Mouse (Mus musculus) stomach, postnatal 0 days (tissue): ENCODE data around the gene Crb1. TPM values are rescaled to one million over a fixed set of nuclear protein-coding genes. Genes with fewer than 3 reads are reported as not detected.

Experiments used
- ATAC-seq: fragments of 200-750 bp; cut with Nextera tagmentation; 2 replicates; pipeline ENCODE4 v1.8.0; 2017; ENCODE audit not compliant: low FRiP score, low TSS enrichment
- DNase-seq: peaks from one replicate; pipeline ENCODE4 v3.0.0-alpha.2; 2016; ENCODE audit warnings: low spot score
- H3K27ac ChIP-seq: fragments of 300-500 bp; sonication (generic); replicated peaks from 2 replicates; pipeline ENCODE4 v1.5.1; 2014; ENCODE audit warnings: mild to moderate bottlenecking, control low read depth
- H3K27me3 ChIP-seq: fragments of 300-500 bp; sonication (generic); 2 replicates; pipeline ENCODE4 v1.6.1; 2014; ENCODE audit warnings: low read length; ENCODE audit not compliant: control insufficient read depth, insufficient read depth
- H3K36me3 ChIP-seq: fragments of 300-500 bp; sonication (generic); 2 replicates; pipeline ENCODE4 v1.6.1; 2014; ENCODE audit warnings: low read length, mixed read lengths; ENCODE audit not compliant: control insufficient read depth, insufficient read depth
- H3K4me1 ChIP-seq: fragments of 300-500 bp; sonication (generic); replicated peaks from 2 replicates; pipeline ENCODE4 v1.6.1; 2014; ENCODE audit warnings: antibody characterized with exemption; ENCODE audit not compliant: control insufficient read depth, insufficient read depth
- H3K4me2 ChIP-seq: fragments of 300-500 bp; sonication (generic); replicated peaks from 2 replicates; pipeline ENCODE4 v1.6.1; 2014; ENCODE audit warnings: low read depth, mild to moderate bottlenecking, control low read depth, moderate library complexity
- H3K4me3 ChIP-seq: fragments of 300-500 bp; sonication (generic); 2 replicates; pipeline ENCODE4 v1.5.1; 2014; ENCODE audit warnings: low read depth, low read length, control low read depth
- H3K9ac ChIP-seq: fragments of 300-500 bp; sonication (generic); 2 replicates; pipeline ENCODE4 v1.6.1; 2014; ENCODE audit warnings: mild to moderate bottlenecking, low read length, control low read depth, mixed read lengths
- H3K9me3 ChIP-seq: fragments of 300-500 bp; sonication (generic); 2 replicates; pipeline ENCODE4 v1.6.1; 2016; ENCODE audit warnings: low read length; ENCODE audit not compliant: control insufficient read depth
- CTCF ChIP-seq: IDR thresholded peaks from 2 replicates; pipeline ENCODE4 v1.5.1; 2016; ENCODE audit warnings: antibody characterized with exemption, low read depth, mild to moderate bottlenecking, moderate library complexity
- EP300 ChIP-seq: optimal IDR thresholded peaks from 2 replicates; pipeline ENCODE3; 2016; ENCODE audit warnings: antibody characterized with exemption
- WGBS: fragments of 180-500 bp; shearing (Covaris S2); extraction: QIAGEN DNeasy Blood & Tissue Kit; methylation state at CpG from one replicate; pipeline ENCODE4 v1.1.7; 2014; 5-methylcytosine and 5-hydroxymethylcytosine counted together
- polyA plus RNA-seq: library from polyadenylated mRNA; unstranded; fragments of >200 nt; fragmentation: Nextera tagmentation; extraction: Ambion mirVana; gene quantifications from 2 replicates; pipeline ENCODE4 v1.2.1, GENCODE M21; 2015

The Crb1 gene
- polyA plus RNA-seq, 1 experiment from 2014 or later, result 0.04 TPM

- 38% methylated on average over 3 of the region's 3 CpGs for WGBS
- ATAC-seq (peak; percentile 56; the same call in 1 of the 2 replicates), DNase-seq (no peak)
- Histone ChIP-seq H3K27ac (peak overlapping the region; percentile 74), H3K4me2 (no peak overlapping the region), H3K9me3 (no peaks in the 10 kb centered on the region), H3K36me3 (no peaks in the 10 kb centered on the region), H3K9ac (no peak overlapping the region), H3K27me3 (no peaks in the 10 kb centered on the region), H3K4me3 (no peak overlapping the region), H3K4me1 (no peaks in the 10 kb centered on the region)
- TF ChIP-seq CTCF (no peak), EP300 (no peak)
These were observed 144.3 kb downstream of the Crb1 start for GRCm38 (mm10) chr1:139232636-139233035.

DNA sequence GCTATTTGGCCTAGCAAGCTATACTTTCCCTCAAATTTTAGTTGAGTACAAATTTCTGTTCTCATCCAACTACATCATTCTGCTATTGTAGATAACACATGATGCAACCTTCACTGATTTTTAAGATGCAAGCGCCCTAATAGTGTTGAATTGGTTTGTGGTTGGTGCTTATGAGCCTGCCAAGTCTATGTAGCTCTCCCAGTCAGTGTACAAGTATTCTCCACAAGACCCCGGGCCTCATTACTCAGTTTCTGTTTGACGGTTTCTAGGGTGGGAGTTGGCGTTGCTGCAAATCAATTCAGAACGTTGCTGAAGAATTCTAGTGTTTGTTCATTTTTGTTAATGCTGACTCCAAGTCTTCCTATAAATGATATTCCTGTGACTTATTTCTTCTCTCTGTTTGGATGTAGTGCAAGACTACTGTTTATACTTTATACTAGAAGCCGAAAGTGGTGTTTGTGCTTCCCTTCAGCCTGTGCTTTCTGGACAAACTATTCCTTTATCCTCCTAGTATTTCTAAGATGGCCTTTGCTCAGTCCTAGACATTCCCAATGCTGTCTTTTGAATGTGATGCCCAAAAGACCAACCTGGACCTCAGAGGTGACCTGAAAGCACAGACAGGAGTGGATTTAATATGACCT, 152.5 kb downstream of the Crb1 start:
- Histone ChIP-seq H3K9ac (no peak overlapping the region), H3K36me3 (no peaks in the 10 kb centered on the region), H3K9me3 (no peaks in the 10 kb centered on the region), H3K4me2 (no peak overlapping the region), H3K4me3 (no peak overlapping the region), H3K27me3 (no peaks in the 10 kb centered on the region), H3K4me1 (no peaks in the 10 kb centered on the region), H3K27ac (0 out of 2 replicates have a peak overlapping the region, but pooled peaks have one; percentile 36)
- ATAC-seq, result peak; percentile 66; the same call in 1 of the 2 replicates
- DNase-seq, result no peak
- 36% methylated on average over 6 of the region's 6 CpGs for WGBS
- TF ChIP-seq CTCF (no peak), EP300 (no peak)

DNA sequence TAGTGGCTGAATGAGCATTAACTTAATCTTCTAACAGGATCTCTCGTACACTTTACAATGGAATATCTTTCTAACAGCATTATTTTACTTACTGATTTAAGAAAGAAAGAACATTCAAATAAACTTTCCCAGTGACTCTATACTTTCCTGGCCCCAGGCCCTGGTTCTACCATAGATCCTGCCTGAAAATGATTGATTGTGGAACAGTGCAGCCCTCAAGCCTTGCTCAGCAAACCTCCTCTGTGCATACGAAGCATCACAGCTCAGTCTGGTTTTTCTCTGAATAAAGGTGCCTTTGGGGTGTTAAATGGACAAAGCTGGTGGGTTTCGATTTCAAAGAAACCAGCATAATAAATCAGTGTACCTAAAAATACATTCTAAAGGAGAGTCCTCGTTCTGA, 153.1 kb downstream of the Crb1 start:
- TF ChIP-seq EP300, result no peak
- no peak for TF ChIP-seq CTCF
- H3K4me2 ChIP-seq, result no peak overlapping the region
- no peak overlapping the region for H3K9ac ChIP-seq
- H3K4me3 ChIP-seq, result no peak overlapping the region
- DNase-seq, result no peak
- 0 out of 2 replicates have a peak overlapping the region, but pooled peaks have one; percentile 40 for H3K27ac ChIP-seq
- H3K36me3 ChIP-seq, result no peaks in the 10 kb centered on the region
- no peaks in the 10 kb centered on the region for H3K9me3 ChIP-seq
- no peak for ATAC-seq
- no peaks in the 10 kb centered on the region for H3K27me3 ChIP-seq
- 47% methylated on average over 4 of the region's 4 CpGs for WGBS
- no peaks in the 10 kb centered on the region for H3K4me1 ChIP-seq

- Histone ChIP-seq H3K36me3 (no peaks in the 10 kb centered on the region), H3K4me3 (no peak overlapping the region), H3K9me3 (no peaks in the 10 kb centered on the region), H3K4me2 (no peak overlapping the region), H3K9ac (no peak overlapping the region), H3K4me1 (0 out of 2 replicates have a peak, but pooled peaks cover 3% of the 10 kb centered on the region), H3K27me3 (no peaks in the 10 kb centered on the region), H3K27ac (peak overlapping the region; percentile 74)
- DNase-seq (no peak), ATAC-seq (no peak)
- no peak for TF ChIP-seq EP300
- no peak for TF ChIP-seq CTCF
- 63% methylated on average over 8 of the region's 8 CpGs for WGBS
These were observed 161.6 kb downstream of the Crb1 start for GRCm38 (mm10) chr1:139215311-139215710.

- WGBS, result 36% methylated on average over 4 of the region's 4 CpGs
- Histone ChIP-seq H3K27ac (no peak overlapping the region), H3K4me3 (no peak overlapping the region), H3K27me3 (no peaks in the 10 kb centered on the region), H3K9me3 (no peaks in the 10 kb centered on the region), H3K4me2 (no peak overlapping the region), H3K9ac (no peak overlapping the region), H3K4me1 (peaks cover 3% of the 10 kb centered on the region; the same call in 1 of the 2 replicates), H3K36me3 (no peaks in the 10 kb centered on the region)
- no peak for ATAC-seq
- no peak for TF ChIP-seq EP300
- no peak for TF ChIP-seq CTCF
- no peak for DNase-seq
These were observed 166.4 kb downstream of the Crb1 start for GRCm38 (mm10) chr1:139210505-139210904.

GRCm38 (mm10) chr1:139209796-139210195, 167.1 kb downstream of the Crb1 start:
- Histone ChIP-seq H3K36me3 (no peaks in the 10 kb centered on the region), H3K27ac (no peak overlapping the region), H3K9ac (no peak overlapping the region), H3K4me2 (no peak overlapping the region), H3K4me1 (peaks cover 3% of the 10 kb centered on the region; the same call in 1 of the 2 replicates), H3K4me3 (no peak overlapping the region), H3K27me3 (no peaks in the 10 kb centered on the region), H3K9me3 (no peaks in the 10 kb centered on the region)
- TF ChIP-seq CTCF (no peak), EP300 (no peak)
- DNase-seq, result no peak
- 20% methylated on average over 7 of the region's 7 CpGs for WGBS
- ATAC-seq, result no peak
